Mouse (Mus musculus): Measurements from ENCODE around the gene Ephx1. TPM values are rescaled to one million over a fixed set of nuclear protein-coding genes. Genes with fewer than 3 reads are reported as not detected.

Ephx1 gene
- polyA plus RNA-seq, 1 experiment, result 16.9 TPM

- no peak overlapping the region for H3K27ac ChIP-seq (ENCODE audit: insufficient read depth, low read length)
- H3K27me3 ChIP-seq (ENCODE audit: control insufficient read depth, insufficient read depth, low read length, poor library complexity, severe bottlenecking), result no peaks in the 10 kb centered on the region
- no peaks in the 10 kb centered on the region for H3K36me3 ChIP-seq (ENCODE audit: control insufficient read depth, insufficient read depth, low read length, poor library complexity, severe bottlenecking)
- H3K4me1 ChIP-seq (ENCODE audit: control insufficient read depth, insufficient read depth, low read length), result peaks cover 5% of the 10 kb centered on the region
- H3K9me3 ChIP-seq (replicated peaks; ENCODE audit: control insufficient read depth, insufficient read depth, low read length, poor library complexity, severe bottlenecking), result no peaks in the 10 kb centered on the region
- H3K9ac ChIP-seq (ENCODE audit: low read depth, poor library complexity, severe bottlenecking), result no peak overlapping the region
- TF ChIP-seq POLR2A (IDR thresholded peaks at IDR 0.05; ENCODE audit: insufficient read depth, low read length) (no peak), CTCF (IDR thresholded peaks at IDR 0.05; ENCODE audit: low read depth, low read length) (peak; percentile 45)
- H3K4me3 ChIP-seq (ENCODE audit: low read depth, low read length), result no peak overlapping the region
These were observed 46.5 kb downstream of the Ephx1 start for GRCm38 (mm10) chr1:180974126-180974746.

DNA sequence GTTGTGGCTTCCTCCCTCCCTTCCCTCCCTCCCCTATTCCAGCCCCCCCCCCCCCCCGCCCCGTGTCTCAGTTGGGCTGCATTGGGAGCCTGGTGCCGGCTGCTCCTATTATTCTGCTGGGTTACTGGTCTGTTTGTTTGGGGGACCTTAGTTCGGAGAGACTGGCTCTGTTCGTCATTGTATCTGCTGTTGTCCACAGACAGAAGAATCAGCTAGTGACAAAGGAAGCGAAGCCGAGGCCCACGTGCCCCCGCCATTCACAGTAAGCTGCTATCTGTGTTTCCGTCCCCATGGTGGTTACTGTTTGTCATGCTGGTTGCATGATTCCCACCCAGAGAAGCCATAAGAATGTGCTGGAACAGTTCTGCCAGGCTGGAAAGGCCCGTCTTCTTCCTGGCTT lies 47.8 kb downstream of the Ephx1 start:
- Histone ChIP-seq H3K27me3 (ENCODE audit: control insufficient read depth, insufficient read depth, low read length, poor library complexity, severe bottlenecking) (no peaks in the 10 kb centered on the region), H3K27ac (ENCODE audit: insufficient read depth, low read length) (no peak overlapping the region), H3K4me1 (ENCODE audit: control insufficient read depth, insufficient read depth, low read length) (peaks cover 5% of the 10 kb centered on the region), H3K4me3 (ENCODE audit: low read depth, low read length) (no peak overlapping the region), H3K9me3 (replicated peaks; ENCODE audit: control insufficient read depth, insufficient read depth, low read length, poor library complexity, severe bottlenecking) (no peaks in the 10 kb centered on the region), H3K36me3 (ENCODE audit: control insufficient read depth, insufficient read depth, low read length, poor library complexity, severe bottlenecking) (no peaks in the 10 kb centered on the region), H3K9ac (ENCODE audit: low read depth, poor library complexity, severe bottlenecking) (no peak overlapping the region)
- TF ChIP-seq CTCF (IDR thresholded peaks at IDR 0.05; ENCODE audit: low read depth, low read length), result no peak
- TF ChIP-seq EP300 (IDR thresholded peaks at IDR 0.05; ENCODE audit: insufficient read depth, low read depth, low read length), result no peak
- no peak for TF ChIP-seq POLR2A (IDR thresholded peaks at IDR 0.05; ENCODE audit: insufficient read depth, low read length)

DNA sequence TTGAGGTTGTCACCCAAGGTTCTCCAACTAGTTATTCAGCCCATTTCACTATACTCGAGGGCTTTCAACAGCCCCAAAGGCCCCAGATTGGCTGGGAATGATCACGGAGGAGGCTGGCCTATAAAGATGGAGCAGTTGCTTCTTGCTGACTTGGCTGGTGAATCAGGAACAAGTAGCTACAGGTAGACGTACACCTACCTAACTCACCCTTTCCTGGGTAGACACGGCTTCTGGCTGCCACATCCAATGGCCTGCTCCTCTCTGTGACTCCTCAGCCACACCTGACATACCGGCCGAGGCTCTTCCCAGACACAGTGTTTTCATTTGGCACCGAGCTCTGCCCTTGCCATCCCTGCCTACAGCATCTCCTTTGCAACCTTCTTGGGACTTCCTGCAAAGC lies 53.4 kb downstream of the Ephx1 start:
- Histone ChIP-seq H3K4me1 (ENCODE audit: control insufficient read depth, insufficient read depth, low read length) (peaks cover 5% of the 10 kb centered on the region), H3K9me3 (replicated peaks; ENCODE audit: control insufficient read depth, insufficient read depth, low read length, poor library complexity, severe bottlenecking) (no peaks in the 10 kb centered on the region), H3K27me3 (ENCODE audit: control insufficient read depth, insufficient read depth, low read length, poor library complexity, severe bottlenecking) (no peaks in the 10 kb centered on the region), H3K9ac (ENCODE audit: low read depth, poor library complexity, severe bottlenecking) (no peak overlapping the region), H3K27ac (ENCODE audit: insufficient read depth, low read length) (no peak overlapping the region), H3K36me3 (ENCODE audit: control insufficient read depth, insufficient read depth, low read length, poor library complexity, severe bottlenecking) (no peaks in the 10 kb centered on the region), H3K4me3 (ENCODE audit: low read depth, low read length) (no peak overlapping the region)
- TF ChIP-seq EP300 (IDR thresholded peaks at IDR 0.05; ENCODE audit: insufficient read depth, low read depth, low read length) (no peak), POLR2A (IDR thresholded peaks at IDR 0.05; ENCODE audit: insufficient read depth, low read length) (no peak), CTCF (IDR thresholded peaks at IDR 0.05; ENCODE audit: low read depth, low read length) (no peak)

GRCm38 (mm10) chr1:180966542-180966941 lies 54.2 kb downstream of the Ephx1 start:
- Histone ChIP-seq H3K4me3 (ENCODE audit: low read depth, low read length) (no peak overlapping the region), H3K27ac (ENCODE audit: insufficient read depth, low read length) (no peak overlapping the region), H3K9ac (ENCODE audit: low read depth, poor library complexity, severe bottlenecking) (no peak overlapping the region), H3K4me1 (ENCODE audit: control insufficient read depth, insufficient read depth, low read length) (peaks cover 5% of the 10 kb centered on the region), H3K27me3 (ENCODE audit: control insufficient read depth, insufficient read depth, low read length, poor library complexity, severe bottlenecking) (no peaks in the 10 kb centered on the region), H3K9me3 (replicated peaks; ENCODE audit: control insufficient read depth, insufficient read depth, low read length, poor library complexity, severe bottlenecking) (no peaks in the 10 kb centered on the region), H3K36me3 (ENCODE audit: control insufficient read depth, insufficient read depth, low read length, poor library complexity, severe bottlenecking) (no peaks in the 10 kb centered on the region)
- TF ChIP-seq CTCF (IDR thresholded peaks at IDR 0.05; ENCODE audit: low read depth, low read length), result no peak
- no peak for TF ChIP-seq EP300 (IDR thresholded peaks at IDR 0.05; ENCODE audit: insufficient read depth, low read depth, low read length)
- TF ChIP-seq POLR2A (IDR thresholded peaks at IDR 0.05; ENCODE audit: insufficient read depth, low read length), result no peak

GRCm38 (mm10) chr1:180965786-180966185 lies 54.9 kb downstream of the Ephx1 start:
- Histone ChIP-seq H3K9me3 (replicated peaks; ENCODE audit: control insufficient read depth, insufficient read depth, low read length, poor library complexity, severe bottlenecking) (no peaks in the 10 kb centered on the region), H3K4me1 (ENCODE audit: control insufficient read depth, insufficient read depth, low read length) (peaks cover 5% of the 10 kb centered on the region), H3K4me3 (ENCODE audit: low read depth, low read length) (no peak overlapping the region), H3K27me3 (ENCODE audit: control insufficient read depth, insufficient read depth, low read length, poor library complexity, severe bottlenecking) (no peaks in the 10 kb centered on the region), H3K36me3 (ENCODE audit: control insufficient read depth, insufficient read depth, low read length, poor library complexity, severe bottlenecking) (no peaks in the 10 kb centered on the region), H3K27ac (ENCODE audit: insufficient read depth, low read length) (no peak overlapping the region), H3K9ac (ENCODE audit: low read depth, poor library complexity, severe bottlenecking) (no peak overlapping the region)
- TF ChIP-seq POLR2A (IDR thresholded peaks at IDR 0.05; ENCODE audit: insufficient read depth, low read length) (no peak), CTCF (IDR thresholded peaks at IDR 0.05; ENCODE audit: low read depth, low read length) (no peak), EP300 (IDR thresholded peaks at IDR 0.05; ENCODE audit: insufficient read depth, low read depth, low read length) (no peak)

DNA sequence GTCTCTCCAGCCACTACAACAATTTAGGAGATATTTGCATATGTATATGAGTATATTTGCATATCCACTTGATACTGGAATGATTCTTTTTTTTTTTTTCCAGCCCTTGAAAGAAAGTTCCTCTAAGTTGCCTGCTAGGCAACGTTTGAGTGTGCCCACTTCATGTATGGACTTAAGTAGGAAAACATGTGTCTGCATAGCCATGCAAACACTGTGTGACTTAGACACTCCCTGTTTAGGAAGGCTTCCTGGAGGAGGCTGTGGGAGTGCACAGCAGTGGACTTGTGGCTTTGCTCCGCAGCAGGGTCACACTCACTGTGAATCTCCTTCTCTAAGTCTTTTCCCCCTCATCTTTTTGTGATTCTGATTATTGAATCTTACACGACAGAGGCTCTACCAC lies 61.9 kb downstream of the Ephx1 start:
- Histone ChIP-seq H3K9me3 (replicated peaks; ENCODE audit: control insufficient read depth, insufficient read depth, low read length, poor library complexity, severe bottlenecking) (no peaks in the 10 kb centered on the region), H3K9ac (ENCODE audit: low read depth, poor library complexity, severe bottlenecking) (no peak overlapping the region), H3K27me3 (ENCODE audit: control insufficient read depth, insufficient read depth, low read length, poor library complexity, severe bottlenecking) (no peaks in the 10 kb centered on the region), H3K4me1 (ENCODE audit: control insufficient read depth, insufficient read depth, low read length) (no peaks in the 10 kb centered on the region), H3K36me3 (ENCODE audit: control insufficient read depth, insufficient read depth, low read length, poor library complexity, severe bottlenecking) (no peaks in the 10 kb centered on the region), H3K4me3 (ENCODE audit: low read depth, low read length) (no peak overlapping the region), H3K27ac (ENCODE audit: insufficient read depth, low read length) (no peak overlapping the region)
- TF ChIP-seq CTCF (IDR thresholded peaks at IDR 0.05; ENCODE audit: low read depth, low read length) (no peak), POLR2A (IDR thresholded peaks at IDR 0.05; ENCODE audit: insufficient read depth, low read length) (no peak)
